Mouse (Mus musculus) c-Kit-positive CD71-positive TER-119-positive erythroid progenitor cells, embryonic 14.5 days (primary cell): ENCODE results near the gene Lrrk2.

Experiments used
- DNase-seq: peaks from one replicate; pipeline ENCODE4 v3.0.0-alpha.2; 2013; ENCODE audit warnings: low spot score

The Lrrk2 gene

DNA sequence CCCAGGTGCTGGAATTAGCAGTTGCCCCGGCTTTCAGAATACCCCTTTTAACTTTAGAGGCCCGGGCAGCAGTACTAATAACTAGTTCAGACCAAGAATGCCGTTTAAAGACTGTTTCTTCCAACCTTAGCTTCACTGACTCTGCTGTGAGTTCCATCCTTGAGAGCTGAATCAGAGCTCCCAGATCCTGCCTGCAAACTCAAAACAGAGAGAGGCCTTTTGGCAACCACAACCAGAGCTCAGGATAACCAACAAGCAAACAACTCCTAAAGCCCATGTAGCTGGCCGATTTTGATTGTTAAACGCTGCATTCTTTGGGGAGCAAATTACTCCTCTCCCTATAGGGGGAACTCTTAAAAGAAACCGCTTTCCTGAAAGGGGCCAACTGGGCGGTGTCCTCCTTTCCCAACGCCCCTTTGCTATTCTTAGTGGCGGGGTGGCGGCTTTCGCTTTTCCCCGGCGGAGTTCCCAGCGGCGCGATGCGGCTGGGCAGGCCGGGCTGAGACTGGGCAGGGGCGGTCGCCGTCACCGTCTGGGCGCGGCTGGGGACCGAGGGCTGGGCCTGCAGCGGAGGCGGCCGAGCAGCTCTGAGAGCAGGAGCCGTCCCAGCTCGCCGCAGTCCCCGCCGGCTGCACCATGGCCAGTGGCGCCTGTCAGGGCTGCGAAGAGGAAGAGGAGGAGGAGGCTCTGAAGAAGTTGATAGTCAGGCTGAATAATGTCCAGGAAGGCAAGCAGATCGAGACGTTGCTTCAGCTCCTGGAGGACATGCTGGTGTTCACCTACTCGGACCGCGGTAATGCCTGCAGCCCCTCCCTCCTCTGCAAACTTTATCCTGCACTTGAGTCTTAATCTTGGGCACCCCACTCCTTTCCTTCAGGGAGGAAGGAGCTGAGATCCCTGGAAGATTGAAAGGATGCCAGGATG, at the start of gene Lrrk2:
Gene Lrrk2 (plus strand): TSS at position 531 of the 924 bp plus-strand sequence.
- DNase-seq: no peak

DNA sequence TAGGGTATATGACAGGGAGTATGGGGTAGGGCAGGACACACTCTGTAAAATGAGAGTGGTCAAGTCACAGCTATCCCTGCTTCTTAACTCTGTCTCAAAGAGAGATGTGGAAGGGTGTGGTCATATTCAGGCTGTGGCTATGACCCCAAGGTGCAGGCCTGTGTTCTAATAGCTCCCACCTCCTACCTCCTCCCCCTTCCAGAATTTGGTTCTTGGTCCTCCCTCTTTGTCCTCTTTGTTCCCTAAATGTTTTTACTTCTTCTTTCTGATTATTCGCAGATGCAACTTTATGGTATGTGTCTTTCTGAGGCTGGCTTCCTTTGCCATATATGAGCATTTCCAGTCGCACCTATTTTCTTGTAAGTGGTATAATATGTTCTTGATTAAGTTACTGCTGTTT, 48.5 kb upstream of the Lrrk2 start:
- DNase-seq: no peak

DNA sequence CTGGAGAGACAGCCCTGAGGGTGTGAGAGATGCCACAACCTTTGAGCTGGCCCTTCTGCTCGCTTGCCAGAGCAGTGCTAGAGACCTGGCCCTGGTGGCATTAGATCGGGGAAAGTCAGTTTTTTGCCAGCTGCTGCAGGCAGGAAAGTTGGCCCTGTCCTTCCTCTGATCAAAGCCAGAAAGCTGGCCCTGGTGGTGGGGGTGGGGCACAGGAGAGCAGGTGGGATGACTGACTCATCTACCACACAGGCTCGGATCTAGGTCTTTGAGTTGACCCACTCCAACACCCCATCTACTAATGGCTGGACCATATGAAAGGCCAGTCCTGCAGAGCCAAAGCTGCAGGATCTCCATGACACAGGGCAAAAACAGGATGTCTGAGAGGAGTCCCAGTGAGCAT, 43.8 kb upstream of the Lrrk2 start:
- no peak for DNase-seq

DNA sequence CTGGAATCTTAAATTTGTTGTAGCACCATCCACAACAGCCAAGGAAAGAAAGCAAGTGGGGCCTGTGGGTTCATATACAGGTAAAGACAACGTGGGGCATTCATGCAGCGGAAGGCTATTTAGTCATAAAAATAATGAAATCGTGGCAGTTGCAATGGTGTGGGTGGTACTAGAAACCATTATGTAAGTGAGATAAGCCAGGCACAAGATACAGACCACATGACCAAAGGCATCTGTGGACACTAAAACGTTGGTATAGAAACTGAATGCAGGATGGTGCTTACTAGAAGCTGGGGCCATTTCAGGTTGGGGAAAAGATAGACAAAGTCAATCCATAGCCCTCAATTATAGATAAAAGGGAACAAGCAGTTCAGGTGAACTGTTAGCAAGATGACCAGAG, 40.5 kb upstream of the Lrrk2 start:
- DNase-seq: no peak

DNA sequence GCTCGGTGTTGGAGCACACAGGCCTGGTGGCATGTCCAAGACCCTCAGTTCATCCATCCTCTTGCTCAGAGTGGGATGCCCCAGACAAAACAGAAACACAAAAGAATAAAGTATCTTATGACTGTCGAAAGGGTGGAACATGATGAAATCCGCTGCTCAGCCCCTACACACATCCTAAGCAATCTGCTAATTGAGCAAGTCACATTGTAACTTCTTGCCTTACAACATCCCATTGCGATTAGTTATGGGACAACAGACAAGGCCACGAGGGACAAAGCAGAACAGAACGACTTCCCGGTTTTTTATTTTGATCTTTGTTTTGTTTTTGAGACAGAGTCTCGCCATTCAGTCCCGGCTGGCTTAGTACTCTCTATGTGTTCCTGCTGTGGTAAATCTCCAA, 39.9 kb upstream of the Lrrk2 start:
- no peak for DNase-seq

DNA sequence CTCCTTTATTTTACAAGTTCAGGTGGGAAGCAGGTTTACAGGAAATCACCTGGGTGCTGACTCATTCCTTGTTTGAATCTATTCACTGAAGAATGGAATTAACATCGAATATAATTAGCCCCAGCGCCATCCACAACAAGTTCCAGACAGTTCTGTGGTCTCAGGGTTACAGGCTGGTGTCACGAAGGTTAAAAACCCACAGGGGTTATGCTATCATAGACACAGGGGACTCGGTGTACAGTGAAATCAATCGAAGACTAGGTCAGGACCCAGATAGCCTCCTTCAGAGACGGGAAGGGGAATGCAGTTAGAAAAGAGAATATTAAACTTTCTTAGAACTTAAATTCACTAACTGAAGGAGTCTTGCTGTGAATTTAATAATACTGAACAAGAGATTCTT, 39.2 kb upstream of the Lrrk2 start:
- no peak for DNase-seq

DNA sequence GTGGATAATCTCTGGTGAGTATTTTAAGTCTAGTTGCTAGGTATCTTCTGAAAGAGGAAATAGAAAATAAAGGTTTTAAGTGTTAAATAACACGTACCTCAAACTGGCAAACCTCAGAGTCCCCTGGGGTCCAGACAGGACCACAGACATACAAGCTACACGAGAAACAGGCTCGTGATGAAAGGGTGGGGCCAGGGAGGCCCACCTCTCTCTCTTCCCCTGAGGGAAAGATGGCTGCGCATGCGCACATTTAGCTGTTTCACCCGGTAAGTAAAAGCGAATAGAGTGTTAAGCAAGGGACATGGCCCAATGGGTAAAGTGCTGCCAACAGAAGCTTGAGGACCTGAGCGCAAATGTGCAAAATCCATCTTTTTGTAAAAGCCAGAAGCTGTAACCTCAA, 38.7 kb upstream of the Lrrk2 start:
- no peak for DNase-seq

DNA sequence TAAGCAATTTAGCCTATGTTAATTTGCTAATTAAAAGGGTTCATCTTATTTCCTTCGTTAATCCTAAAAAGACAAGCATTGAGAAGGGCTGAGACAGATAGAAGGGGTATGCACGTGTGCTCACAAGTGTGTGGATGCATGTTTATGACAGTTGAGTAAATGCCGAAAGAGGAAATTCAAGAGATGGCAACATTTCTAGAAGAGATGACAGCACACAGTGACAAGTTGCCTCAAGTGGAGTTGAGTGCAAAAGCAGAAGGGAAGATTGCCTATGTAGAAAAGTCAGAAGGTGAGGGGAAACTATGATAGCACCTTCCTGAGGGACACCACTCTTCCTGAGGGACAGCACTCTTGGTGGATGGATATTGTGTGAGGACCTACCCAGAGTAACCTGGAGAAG, 31.3 kb upstream of the Lrrk2 start:
- no peak for DNase-seq

DNA sequence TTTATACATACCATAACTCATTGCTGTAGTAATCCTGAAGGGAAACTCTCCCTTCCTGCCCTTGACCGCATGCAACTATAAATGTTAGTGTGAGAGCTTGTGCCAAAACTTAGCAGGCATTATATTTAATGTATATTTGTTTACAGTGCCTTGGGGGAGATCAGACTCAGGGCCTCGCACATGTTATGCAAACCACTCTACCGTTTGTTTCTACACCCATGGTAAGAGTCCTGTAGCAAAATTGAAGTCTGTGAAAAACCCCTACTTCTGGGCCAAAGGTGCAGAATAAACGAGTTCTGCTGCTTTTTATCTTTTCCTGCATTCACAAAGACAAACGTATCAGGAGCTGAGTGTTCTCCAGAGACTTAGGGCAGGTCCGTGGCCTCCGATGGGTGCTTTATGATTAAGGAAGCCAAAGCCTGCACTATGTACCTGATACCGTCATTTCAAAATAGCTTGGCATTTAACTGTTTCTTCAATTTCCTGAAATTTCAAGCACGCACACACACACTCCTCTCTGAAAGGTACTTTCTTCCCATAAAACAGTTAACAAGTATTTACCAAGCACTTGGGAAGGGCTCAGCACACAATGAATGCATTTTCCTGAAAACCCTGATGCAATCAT, 30.2 kb upstream of the Lrrk2 start:
- no peak for DNase-seq

DNA sequence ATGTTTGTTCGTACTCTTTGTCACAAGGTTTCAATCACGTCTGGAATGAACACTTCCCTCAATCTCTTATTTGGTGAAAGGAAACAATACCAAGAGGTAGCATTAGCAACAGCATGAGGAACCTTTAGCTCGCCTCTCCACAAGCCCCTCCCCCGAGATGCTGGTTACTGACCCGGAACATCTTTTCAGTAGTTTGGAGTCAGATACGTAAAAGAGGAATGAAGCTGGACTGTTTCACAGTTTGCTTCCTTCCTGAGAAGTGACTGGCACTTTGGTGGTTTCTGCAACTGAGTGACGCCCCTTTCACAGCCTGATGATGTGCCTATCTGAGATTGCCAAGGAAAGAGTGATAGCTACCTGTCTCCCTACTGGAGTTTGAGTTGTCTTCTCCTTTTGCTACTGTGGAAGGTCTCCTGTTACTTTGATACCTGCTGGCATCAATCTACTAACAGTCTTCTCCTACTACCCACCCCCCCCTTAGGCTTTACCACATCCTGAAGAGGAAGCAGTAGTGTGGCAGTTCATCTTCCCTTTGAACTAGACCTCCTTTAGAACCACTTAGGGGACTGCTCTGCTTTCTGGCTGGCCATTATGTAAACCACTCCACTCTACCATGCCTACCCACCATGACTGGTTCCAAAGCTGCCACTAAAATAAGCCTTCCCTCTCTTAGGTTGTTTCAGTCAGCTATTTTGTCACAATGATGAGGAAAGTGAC, 29.2 kb upstream of the Lrrk2 start:
- DNase-seq: no peak

DNA sequence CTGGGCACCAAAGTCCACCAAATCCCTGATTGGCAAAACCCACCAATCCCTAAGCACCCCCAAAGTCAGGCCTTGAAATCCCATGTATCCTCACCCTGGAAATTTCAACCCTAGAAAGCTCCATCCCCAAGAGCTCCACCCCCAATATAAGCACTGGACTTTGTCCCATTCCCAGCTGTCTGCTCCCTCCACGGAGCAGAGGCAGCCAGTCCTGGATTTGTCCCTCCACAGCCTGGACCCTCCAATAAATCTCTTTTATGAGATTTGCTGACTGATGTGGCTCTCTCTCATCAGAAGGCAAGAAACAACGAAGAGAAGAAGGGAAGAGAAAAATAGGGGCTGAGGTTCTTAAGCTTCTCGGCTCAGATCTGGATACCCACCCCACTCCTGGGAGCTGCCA, 22.7 kb upstream of the Lrrk2 start:
- DNase-seq: no peak

DNA sequence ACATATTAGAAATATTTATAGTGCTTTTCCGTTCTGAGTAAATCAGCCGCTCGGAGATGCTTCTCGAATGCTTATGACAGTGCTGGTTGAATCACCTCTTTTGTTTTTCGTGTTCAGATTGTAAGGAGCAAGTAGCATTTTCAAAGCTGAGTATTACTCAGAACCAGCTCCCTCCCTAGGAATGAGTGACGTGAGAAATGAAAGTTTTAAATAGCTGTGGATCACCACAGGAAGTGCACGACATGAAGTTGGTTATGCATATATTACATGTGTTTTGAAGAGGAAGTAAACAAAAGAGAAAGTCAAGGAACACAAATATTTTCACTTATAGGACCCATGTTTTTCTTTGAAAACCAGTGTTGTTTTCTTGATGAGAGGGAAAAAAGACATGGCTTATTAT, 21.5 kb upstream of the Lrrk2 start:
- no peak for DNase-seq

DNA sequence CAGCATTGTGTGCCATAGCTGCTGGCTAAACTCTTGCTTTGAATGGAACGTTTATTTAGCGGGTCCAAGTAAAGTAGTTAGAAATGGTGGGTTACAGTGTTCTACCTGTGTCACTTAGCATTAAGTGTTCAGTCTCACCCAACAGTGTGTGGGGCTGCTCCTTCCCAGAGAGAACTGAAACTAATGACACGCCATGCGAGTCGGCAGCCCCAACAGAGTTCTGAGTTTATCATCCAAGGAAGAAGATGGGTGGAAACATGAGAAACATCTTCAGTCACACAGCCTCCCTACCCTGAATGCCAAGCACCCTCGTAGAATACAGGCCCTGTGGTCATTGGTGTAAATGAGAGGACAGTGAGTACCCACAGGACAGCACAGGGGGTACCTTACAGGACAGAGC, 14.7 kb upstream of the Lrrk2 start:
- DNase-seq: no peak

DNA sequence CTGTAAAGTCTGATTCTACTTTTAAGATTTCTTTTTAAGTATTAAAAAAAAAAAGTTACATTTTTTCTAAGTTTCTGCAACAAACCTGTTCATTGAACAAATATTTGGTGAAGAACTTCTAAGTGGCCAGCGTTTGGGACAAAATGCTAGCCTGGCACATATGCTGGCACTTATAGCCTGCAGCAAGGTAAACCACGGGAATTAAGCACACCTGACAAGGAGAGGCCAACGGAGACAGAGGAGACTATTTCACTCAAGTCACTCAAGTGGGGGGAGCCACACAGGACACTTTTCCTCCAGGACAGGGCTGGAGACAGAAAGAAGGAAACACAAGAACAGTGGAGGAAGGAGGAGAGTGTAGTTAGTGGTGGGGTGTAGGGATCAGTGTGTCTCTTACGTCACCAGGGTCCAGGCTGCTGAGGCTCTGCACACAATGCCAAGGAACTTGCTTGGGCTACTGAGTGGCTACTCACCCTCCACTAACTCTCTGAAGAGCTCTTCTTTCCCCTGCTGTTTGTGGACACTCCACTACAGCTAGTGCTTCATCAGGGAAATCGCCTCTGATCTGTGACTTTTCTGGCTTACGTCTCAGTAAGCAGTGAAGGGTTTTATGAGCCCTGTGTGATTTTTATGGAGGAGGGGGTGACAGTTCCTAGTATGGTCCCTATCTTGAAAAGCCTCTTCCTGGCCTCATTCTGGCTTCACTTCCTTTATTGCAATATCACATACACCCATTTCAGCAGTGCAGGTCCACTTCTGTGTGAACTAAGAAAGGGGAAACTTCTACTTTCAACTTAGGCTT, 12.5 kb upstream of the Lrrk2 start:
- DNase-seq: no peak

DNA sequence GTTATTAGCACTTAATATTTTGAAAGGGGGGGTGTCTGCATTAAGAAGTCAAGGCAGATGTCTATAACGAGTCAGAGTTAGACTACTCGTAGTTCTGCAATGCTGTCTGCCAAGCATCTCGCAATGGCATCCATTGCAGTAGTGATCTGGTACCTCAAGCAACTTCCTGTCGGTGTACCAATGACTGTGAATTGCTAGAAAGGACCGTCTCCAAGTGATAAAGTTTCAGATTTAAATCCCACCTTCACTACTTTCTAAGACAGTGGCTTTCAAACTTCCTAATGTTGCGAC, 12.0 kb upstream of the Lrrk2 start:
- no peak for DNase-seq

DNA sequence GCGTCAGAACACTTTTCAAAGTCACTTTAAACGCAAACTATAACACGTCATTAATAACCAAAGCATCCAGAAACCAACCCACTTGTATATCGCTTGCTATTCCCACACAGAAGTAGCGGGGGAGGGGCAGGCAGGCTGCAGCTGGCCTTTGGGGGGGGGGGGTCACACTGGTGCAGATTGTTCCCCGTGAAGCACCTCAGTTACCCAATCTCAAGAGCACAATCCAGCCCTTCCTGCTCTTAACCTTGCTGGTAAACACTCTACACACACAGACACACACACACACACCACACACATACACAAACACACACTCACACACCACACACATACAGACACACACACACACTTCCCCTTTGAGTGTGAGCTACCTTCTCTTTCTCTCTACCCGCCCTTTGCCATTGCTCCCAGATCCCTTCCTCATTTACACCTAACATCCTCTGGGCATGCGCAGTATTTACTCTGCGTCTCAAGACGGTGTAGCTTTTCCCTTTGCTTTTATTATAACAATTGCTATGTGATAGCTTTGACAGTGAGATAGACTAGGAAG, 8.3 kb upstream of the Lrrk2 start:
- no peak for DNase-seq

DNA sequence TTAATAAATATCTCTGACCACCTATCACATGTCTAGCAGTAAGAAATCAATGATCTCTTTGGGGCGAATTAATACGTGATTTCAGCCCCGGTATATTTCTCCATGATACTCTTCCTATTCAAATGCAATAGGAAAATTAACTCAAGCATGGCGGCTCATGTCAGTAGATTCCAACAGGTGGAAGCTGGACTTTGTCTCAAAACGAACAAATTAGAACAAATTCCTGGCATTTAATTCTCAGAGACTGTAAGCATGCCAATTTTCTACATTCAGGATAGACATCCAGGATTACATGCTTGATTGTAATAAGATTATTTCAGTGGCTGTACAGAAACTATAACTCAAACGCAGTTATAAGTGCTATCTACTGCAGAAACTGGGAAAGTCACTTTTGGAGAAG, 7.4 kb upstream of the Lrrk2 start:
- DNase-seq: no peak

DNA sequence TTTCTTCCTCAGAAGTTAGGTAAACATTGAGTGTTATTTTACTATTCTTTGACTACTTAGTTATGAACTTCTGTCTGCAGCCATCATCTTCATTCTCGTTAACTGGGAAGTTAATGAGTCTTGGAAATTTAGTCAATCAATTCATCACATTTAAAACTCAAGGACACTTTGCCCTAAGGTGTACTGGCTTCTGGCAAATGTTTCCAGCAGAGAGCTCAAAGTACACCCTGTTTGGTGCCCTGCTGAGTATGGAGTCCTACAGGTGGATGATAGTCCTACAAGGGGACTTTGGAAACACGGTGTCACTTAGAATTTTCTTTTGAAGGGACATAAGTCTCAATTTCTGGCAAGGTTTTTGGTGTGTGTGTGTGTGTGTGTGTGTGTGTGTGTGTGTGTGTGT, 1.8 kb upstream of the Lrrk2 start:
- DNase-seq: no peak

DNA sequence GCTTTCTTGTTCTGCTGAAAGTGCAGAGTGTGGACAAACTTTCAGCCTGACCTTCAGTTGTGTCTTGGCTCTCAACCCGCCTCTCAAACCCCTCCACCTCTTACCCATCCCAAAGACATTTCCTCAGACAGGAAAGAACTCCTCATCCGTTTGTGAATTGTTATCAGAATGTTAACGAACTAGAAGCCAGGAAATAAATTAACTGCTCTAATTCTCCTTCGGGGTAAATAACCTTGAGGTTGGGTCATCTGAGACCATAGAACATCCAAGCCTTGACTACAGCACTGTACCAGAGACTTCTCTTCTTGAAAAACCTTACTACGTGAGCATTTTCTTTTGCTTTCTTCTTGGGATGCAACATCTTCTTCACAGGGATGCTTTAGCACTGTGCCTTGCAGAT, 988 bp upstream of the Lrrk2 start:
- DNase-seq: no peak

DNA sequence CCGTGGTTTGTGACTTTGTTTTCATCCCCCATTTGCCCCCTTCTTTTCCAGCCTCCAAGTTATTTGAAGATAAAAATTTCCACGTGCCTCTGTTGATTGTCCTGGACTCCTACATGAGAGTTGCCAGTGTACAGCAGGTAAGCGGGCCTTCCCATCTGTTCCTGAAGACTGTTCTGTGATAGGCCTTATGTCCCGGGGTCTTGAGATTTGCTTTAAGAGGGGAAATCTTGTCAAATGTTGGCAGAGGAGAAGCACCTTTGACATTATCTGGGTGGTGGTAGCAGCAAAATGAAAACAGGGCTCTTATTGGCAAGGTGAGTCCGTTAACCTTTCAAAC, 562 bp downstream of the Lrrk2 start:
- no peak for DNase-seq

DNA sequence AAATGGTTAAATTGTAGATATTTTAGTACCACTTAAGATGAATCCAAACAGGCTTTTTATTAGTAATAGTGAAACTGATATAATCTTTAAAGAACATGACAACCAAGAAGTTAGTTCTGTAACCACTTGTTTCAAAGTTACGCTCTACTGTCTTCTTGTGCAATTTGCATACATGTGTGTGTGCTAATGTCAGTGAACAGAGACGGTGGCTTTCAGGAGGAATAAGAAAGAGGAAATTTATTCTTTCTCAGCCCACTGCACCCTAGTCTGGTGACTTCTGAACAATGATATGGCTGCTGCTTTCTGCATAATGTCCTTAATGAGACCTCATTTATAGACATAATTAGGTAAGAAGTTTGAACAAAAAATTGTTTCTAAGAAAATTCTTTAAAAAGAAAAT, 7.1 kb downstream of the Lrrk2 start:
- DNase-seq: no peak

DNA sequence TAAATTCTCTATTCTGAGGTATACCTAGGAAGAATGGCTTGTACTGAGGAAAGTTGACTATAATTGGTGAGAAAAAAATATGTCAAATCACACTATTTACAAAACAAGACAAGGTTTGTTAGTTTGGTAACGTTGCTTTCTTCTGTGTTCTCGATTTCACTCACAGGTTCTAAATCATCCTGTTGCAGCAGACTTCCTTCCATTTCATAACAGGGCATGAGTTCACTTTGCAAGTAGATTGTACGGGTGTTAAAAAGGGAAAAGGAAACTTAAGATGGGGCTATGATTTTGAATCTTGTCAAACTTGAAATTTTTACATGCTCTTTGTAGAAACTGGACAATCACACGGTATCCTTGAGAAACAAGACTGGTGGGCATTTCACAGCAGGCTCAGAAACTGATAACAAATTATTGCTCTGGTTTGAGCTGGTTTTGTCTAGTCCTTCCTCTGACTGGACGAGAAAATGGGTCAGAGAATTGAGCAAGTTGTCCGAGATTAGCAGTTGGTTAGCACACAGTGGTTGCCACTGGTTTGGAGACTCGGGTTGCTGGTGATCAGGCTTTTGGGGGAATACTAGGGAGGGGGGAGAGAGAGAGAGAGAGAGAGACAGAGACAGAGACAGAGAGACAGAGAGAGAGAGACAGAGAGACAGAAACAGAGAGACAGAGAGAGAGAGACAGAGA, 13.0 kb downstream of the Lrrk2 start:
- no peak for DNase-seq
